Mouse (Mus musculus): ENCODE data around the gene Clstn2. TPM values are rescaled to one million over a fixed set of nuclear protein-coding genes. Genes with fewer than 3 reads are reported as not detected.

The Clstn2 gene
- polyA plus RNA-seq, 1 experiment from 2014 or later: 0.96 TPM

DNA sequence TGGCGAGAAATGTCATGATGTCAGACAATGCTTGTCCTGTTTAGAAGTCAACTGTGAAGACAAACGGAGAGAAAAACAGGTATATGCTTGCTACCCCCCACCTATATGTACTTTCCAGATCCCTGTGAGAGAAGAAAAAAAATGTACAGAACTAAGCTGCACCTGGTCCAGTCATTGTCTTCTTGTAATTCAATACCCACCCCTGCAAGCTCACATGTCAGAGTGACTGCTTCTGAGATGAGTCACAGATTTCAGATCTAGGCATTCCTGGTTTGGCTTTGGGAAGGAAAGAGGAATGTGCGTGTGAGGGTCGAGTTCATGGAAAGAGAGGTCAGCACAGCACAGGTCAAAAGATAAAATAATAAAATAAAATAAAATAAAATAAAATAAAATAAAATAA is 397.6 kb downstream of the Clstn2 start:
- Histone ChIP-seq H3K9me3 (replicated peaks) (no peaks in the 10 kb centered on the region), H3K4me1 (no peaks in the 10 kb centered on the region), H3K36me3 (no peaks in the 10 kb centered on the region), H3K27me3 (ENCODE audit: low read depth, poor library complexity, severe bottlenecking) (no peaks in the 10 kb centered on the region), H3K27ac (replicated peaks) (no peak overlapping the region), H3K4me3 (no peak overlapping the region)
- 83% methylated on average over 4 of the region's 4 CpGs for WGBS
- DNase-seq (ENCODE audit: low spot score): no peak

GRCm38 (mm10) chr9:97634831-97635230 is 398.1 kb downstream of the Clstn2 start:
- Histone ChIP-seq H3K9me3 (replicated peaks) (no peaks in the 10 kb centered on the region), H3K27ac (replicated peaks) (no peak overlapping the region), H3K4me3 (no peak overlapping the region), H3K27me3 (ENCODE audit: low read depth, poor library complexity, severe bottlenecking) (no peaks in the 10 kb centered on the region), H3K4me1 (no peaks in the 10 kb centered on the region), H3K36me3 (no peaks in the 10 kb centered on the region)
- no peak for DNase-seq (ENCODE audit: low spot score)
- 74% methylated on average over 3 of the region's 3 CpGs for WGBS

- Histone ChIP-seq H3K4me3 (no peak overlapping the region), H3K9me3 (replicated peaks) (no peaks in the 10 kb centered on the region), H3K27me3 (ENCODE audit: low read depth, poor library complexity, severe bottlenecking) (no peaks in the 10 kb centered on the region), H3K36me3 (no peaks in the 10 kb centered on the region), H3K27ac (replicated peaks) (no peak overlapping the region), H3K4me1 (peaks cover 11% of the 10 kb centered on the region)
- DNase-seq (ENCODE audit: low spot score): no peak
- WGBS: 51% methylated on average over 3 of the region's 3 CpGs
Observed at GRCm38 (mm10) chr9:97629180-97629579, 403.8 kb downstream of the Clstn2 start.

GRCm38 (mm10) chr9:97628361-97628908 is 404.5 kb downstream of the Clstn2 start:
- DNase-seq (ENCODE audit: low spot score): no peak
- Histone ChIP-seq H3K4me3 (no peak overlapping the region), H3K27ac (replicated peaks) (no peak overlapping the region), H3K36me3 (no peaks in the 10 kb centered on the region), H3K4me1 (peaks cover 11% of the 10 kb centered on the region), H3K9me3 (replicated peaks) (no peaks in the 10 kb centered on the region), H3K27me3 (ENCODE audit: low read depth, poor library complexity, severe bottlenecking) (no peaks in the 10 kb centered on the region)
- 72% methylated on average over 6 of the region's 6 CpGs for WGBS

DNA sequence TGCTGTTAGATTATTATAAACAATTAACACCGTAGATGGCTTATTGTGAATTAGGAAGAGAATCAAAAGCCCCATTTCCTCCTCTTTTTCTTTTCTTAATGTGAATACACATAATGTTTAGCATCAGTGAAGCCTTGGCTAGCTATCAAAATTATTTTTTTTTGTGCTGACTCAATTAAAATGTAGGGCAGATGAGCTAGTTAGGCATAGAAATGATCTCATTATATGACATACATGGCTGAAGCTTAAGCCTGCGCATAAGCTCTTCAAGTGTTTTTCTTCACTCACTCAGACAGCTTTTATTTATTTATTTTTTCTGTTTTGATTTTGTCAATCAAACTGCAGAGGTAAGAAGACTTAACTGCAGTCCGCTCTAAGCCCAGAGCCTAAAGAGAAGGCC is 405.1 kb downstream of the Clstn2 start:
- no peak overlapping the region for H3K27ac ChIP-seq (replicated peaks)
- H3K4me1 ChIP-seq: peaks cover 11% of the 10 kb centered on the region
- no peak for DNase-seq (ENCODE audit: low spot score)
- no peak overlapping the region for H3K4me3 ChIP-seq
- H3K9me3 ChIP-seq (replicated peaks): no peaks in the 10 kb centered on the region
- no peaks in the 10 kb centered on the region for H3K36me3 ChIP-seq
- no peaks in the 10 kb centered on the region for H3K27me3 ChIP-seq (ENCODE audit: low read depth, poor library complexity, severe bottlenecking)
- whole genome bisulfite sequencing: 86% methylated on average over 3 of the region's 3 CpGs

DNA sequence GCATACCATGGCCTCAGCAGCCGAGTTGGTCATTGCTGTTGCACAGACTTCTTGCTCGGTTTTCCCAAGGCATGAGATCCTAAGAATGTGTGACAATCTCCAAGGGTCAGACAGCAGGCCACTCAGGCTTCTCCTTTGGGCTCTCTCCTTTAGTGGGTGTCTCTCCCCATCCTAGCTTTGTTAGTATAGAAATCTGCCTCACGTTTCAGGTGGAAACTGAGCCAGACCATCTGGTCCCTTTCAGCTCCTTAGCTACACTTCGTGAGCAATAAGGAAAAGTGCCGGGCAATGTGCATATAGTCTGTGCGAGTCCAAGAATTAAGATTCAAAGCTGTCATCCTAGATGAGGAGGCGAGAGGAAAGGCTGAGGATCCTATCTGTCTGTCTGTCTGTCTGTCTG is 422.4 kb downstream of the Clstn2 start:
- H3K9me3 ChIP-seq (replicated peaks): no peaks in the 10 kb centered on the region
- no peaks in the 10 kb centered on the region for H3K27me3 ChIP-seq (ENCODE audit: low read depth, poor library complexity, severe bottlenecking)
- H3K4me3 ChIP-seq: no peak overlapping the region
- no peak overlapping the region for H3K27ac ChIP-seq (replicated peaks)
- DNase-seq (ENCODE audit: low spot score): no peak
- WGBS: 85% methylated on average over 7 of the region's 7 CpGs
- H3K4me1 ChIP-seq: peaks cover 3% of the 10 kb centered on the region; the same call in 1 of the 2 replicates
- H3K36me3 ChIP-seq: no peaks in the 10 kb centered on the region

GRCm38 (mm10) chr9:97603729-97604128 is 429.3 kb downstream of the Clstn2 start:
- Histone ChIP-seq H3K27ac (replicated peaks) (no peak overlapping the region), H3K36me3 (no peaks in the 10 kb centered on the region), H3K4me1 (peaks cover 11% of the 10 kb centered on the region), H3K27me3 (ENCODE audit: low read depth, poor library complexity, severe bottlenecking) (no peaks in the 10 kb centered on the region), H3K4me3 (no peak overlapping the region), H3K9me3 (replicated peaks) (no peaks in the 10 kb centered on the region)
- 60% methylated on average over 8 of the region's 8 CpGs for WGBS
- no peak for DNase-seq (ENCODE audit: low spot score)

- Histone ChIP-seq H3K36me3 (no peaks in the 10 kb centered on the region), H3K4me1 (peaks cover 11% of the 10 kb centered on the region), H3K9me3 (replicated peaks) (no peaks in the 10 kb centered on the region), H3K27ac (replicated peaks) (no peak overlapping the region), H3K27me3 (ENCODE audit: low read depth, poor library complexity, severe bottlenecking) (no peaks in the 10 kb centered on the region), H3K4me3 (no peak overlapping the region)
- WGBS: 89% methylated on average over 5 of the region's 5 CpGs
- DNase-seq (ENCODE audit: low spot score): no peak
Observed at GRCm38 (mm10) chr9:97602476-97602875, 430.5 kb downstream of the Clstn2 start.

GRCm38 (mm10) chr9:97599006-97599405 is 434.0 kb downstream of the Clstn2 start:
- 98% methylated on average over 3 of the region's 3 CpGs for WGBS
- DNase-seq (ENCODE audit: low spot score): no peak
- H3K4me3 ChIP-seq: no peak overlapping the region
- H3K27ac ChIP-seq (replicated peaks): no peak overlapping the region
- H3K4me1 ChIP-seq: peaks cover 11% of the 10 kb centered on the region
- no peaks in the 10 kb centered on the region for H3K9me3 ChIP-seq (replicated peaks)
- H3K36me3 ChIP-seq: no peaks in the 10 kb centered on the region
- H3K27me3 ChIP-seq (ENCODE audit: low read depth, poor library complexity, severe bottlenecking): no peaks in the 10 kb centered on the region

DNA sequence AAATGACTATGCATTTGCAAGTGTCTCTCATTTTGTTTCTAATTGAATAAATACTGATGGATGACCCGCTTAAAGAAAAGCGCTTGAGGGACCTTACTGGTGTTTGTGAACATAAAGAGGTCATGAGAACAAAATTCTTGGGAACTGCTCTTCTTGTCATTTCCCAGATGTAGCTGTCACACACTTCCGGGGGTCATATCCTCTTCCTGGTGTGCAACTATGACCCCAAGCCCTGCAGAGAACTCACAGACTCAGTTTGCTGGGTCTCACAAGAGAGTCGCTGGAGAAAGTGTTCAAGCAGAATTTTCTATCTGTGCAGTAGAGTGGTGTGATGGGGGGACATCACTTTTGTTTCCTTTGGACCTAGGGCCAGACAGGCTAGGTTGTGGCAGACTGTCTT is 442.3 kb downstream of the Clstn2 start:
- Histone ChIP-seq H3K4me1 (0 out of 2 replicates have a peak, but pooled peaks cover 4% of the 10 kb centered on the region), H3K27ac (replicated peaks) (no peak overlapping the region), H3K9me3 (replicated peaks) (no peaks in the 10 kb centered on the region), H3K4me3 (no peak overlapping the region), H3K36me3 (no peaks in the 10 kb centered on the region), H3K27me3 (ENCODE audit: low read depth, poor library complexity, severe bottlenecking) (no peaks in the 10 kb centered on the region)
- WGBS: 88% methylated on average over 4 of the region's 4 CpGs
- DNase-seq (ENCODE audit: low spot score): no peak

GRCm38 (mm10) chr9:97570881-97571280 is 462.1 kb downstream of the Clstn2 start:
- 88% methylated on average over 7 of the region's 7 CpGs for WGBS
- no peaks in the 10 kb centered on the region for H3K36me3 ChIP-seq
- H3K27ac ChIP-seq (replicated peaks): no peak overlapping the region
- no peak for DNase-seq (ENCODE audit: low spot score)
- H3K4me3 ChIP-seq: no peak overlapping the region
- H3K4me1 ChIP-seq: no peaks in the 10 kb centered on the region
- H3K27me3 ChIP-seq (ENCODE audit: low read depth, poor library complexity, severe bottlenecking): no peaks in the 10 kb centered on the region
- no peaks in the 10 kb centered on the region for H3K9me3 ChIP-seq (replicated peaks)

- 91% methylated on average over 6 of the region's 6 CpGs for WGBS
Observed at GRCm38 (mm10) chr9:97563121-97563520, 469.9 kb downstream of the Clstn2 start.

GRCm38 (mm10) chr9:97544359-97544758 is 488.6 kb downstream of the Clstn2 start:
- no peak for DNase-seq (ENCODE audit: low spot score)
- Histone ChIP-seq H3K4me1 (no peaks in the 10 kb centered on the region), H3K4me3 (no peak overlapping the region), H3K9me3 (replicated peaks) (no peaks in the 10 kb centered on the region), H3K27ac (replicated peaks) (no peak overlapping the region), H3K27me3 (ENCODE audit: low read depth, poor library complexity, severe bottlenecking) (no peaks in the 10 kb centered on the region), H3K36me3 (no peaks in the 10 kb centered on the region)
- 88% methylated on average over 4 of the region's 4 CpGs for WGBS

More at GRCm38 (mm10) chr9:97563121-97563520, 469.9 kb downstream of the Clstn2 start:
- Histone ChIP-seq H3K36me3 (no peaks in the 10 kb centered on the region), H3K27ac (replicated peaks) (no peak overlapping the region), H3K9me3 (replicated peaks) (no peaks in the 10 kb centered on the region), H3K4me3 (no peak overlapping the region), H3K4me1 (peaks cover 13% of the 10 kb centered on the region), H3K27me3 (ENCODE audit: low read depth, poor library complexity, severe bottlenecking) (no peaks in the 10 kb centered on the region)
- DNase-seq (ENCODE audit: low spot score): no peak

DNA sequence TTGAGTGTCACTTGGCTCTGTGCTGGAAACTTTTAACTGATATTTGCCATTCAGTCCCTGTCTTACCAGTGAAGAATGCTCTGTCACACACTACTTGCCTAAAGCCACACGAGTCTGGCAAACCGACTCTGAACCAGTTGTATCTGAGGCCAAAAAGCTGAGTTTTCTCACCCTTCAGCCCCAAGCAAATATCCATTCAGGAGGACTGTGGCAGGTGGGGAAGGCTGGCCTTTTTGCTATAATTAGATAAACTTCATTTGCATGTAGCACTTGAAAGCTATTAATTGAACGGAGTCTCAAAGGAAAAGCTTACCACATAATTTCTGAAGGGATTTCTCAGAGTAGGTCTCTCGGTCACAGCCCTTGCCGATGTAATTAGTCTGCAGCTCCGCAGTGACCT is 491.6 kb downstream of the Clstn2 start:
- Histone ChIP-seq H3K27me3 (ENCODE audit: low read depth, poor library complexity, severe bottlenecking) (no peaks in the 10 kb centered on the region), H3K4me1 (peaks cover 6% of the 10 kb centered on the region; the same call in 1 of the 2 replicates), H3K4me3 (no peak overlapping the region), H3K36me3 (no peaks in the 10 kb centered on the region), H3K9me3 (replicated peaks) (no peaks in the 10 kb centered on the region), H3K27ac (replicated peaks) (no peak overlapping the region)
- DNase-seq (ENCODE audit: low spot score): no peak
- 86% methylated on average over 6 of the region's 6 CpGs for WGBS
